Mouse (Mus musculus) liver, adult 2 months (tissue): ENCODE results near the gene Rdh9.

Experiments used
- CTCF ChIP-seq: fragments of 200-500 bp; IDR thresholded peaks from 2 replicates; pipeline ENCODE4 v1.5.1; 2011; ENCODE audit warnings: low read depth, low read length, control low read depth
- POLR2A ChIP-seq: fragments of 200-500 bp; IDR thresholded peaks from 2 replicates; pipeline ENCODE4 v1.6.1; 2011; ENCODE audit warnings: low read length, control low read depth; ENCODE audit not compliant: insufficient read depth; ENCODE audit errors: extremely low read depth

DNA sequence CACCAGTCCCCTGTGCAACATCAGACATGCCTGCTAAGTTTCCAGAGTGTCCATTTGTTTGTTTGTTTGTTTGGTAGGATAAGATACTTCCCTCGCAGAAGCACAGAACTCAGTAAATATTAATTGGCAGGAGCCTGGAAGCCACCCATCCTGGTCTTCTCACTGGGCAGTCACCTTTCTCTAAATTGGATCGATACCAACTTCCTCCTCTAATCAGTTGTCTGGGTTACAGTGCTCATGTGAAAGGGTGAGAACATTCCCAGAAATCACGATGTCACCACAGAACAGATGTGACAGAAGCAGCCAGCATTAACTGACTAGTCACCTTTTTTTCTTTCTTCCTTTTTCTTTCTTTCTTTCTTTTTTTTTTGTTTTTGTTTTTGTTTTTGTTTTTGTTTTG lies 20.9 kb upstream of the Rdh9 start:
- TF ChIP-seq CTCF (no peak), POLR2A (no peak)
